Comparison of ENCODE assay signal across 8 mouse cellular contexts in genomic region chr8:112011816-112012242, GRCm38 (mm10). TPM values are rescaled to one million over a fixed set of nuclear protein-coding genes. Genes with fewer than 3 reads are reported as not detected.
DNase-seq lines count a peak whose midpoint lies in the region; ATAC-seq and TF ChIP-seq lines count a peak whose summit lies in the region.

No protein-coding gene starts in this region.

- TF ChIP-seq CTCF in kidney, postnatal 0 days (IDR thresholded peaks at IDR 0.05; ENCODE audit: low read depth) = no peak

- DNase-seq in CD4-positive, CD25-positive, alpha-beta regulatory T cell, adult 2 months (ENCODE audit: low read depth, low spot score) = peak; percentile 56
- peak; percentile 59 for DNase-seq in adrenal gland, adult 2 months
- DNase-seq in embryonic facial prominence, embryonic 10.5 days (ENCODE audit: low spot score) = peak; percentile 54
- peak; percentile 18 for DNase-seq in kidney, postnatal 0 days (ENCODE audit: low spot score)
- peak; percentile 60 for DNase-seq in testis, postnatal 14 days (ENCODE audit: low spot score)

- H3K4me3 ChIP-seq in embryonic facial prominence, embryonic 10.5 days = peak overlapping the region; percentile 94
- peak overlapping the region; percentile 74 to 95 for H3K4me3 ChIP-seq in heart, embryonic 14.5 days (ENCODE audit: control insufficient read depth in 1 of 2, insufficient read depth in 1 of 2, low read depth in 1 of 2, low read length in 2 of 2)
- H3K4me3 ChIP-seq in kidney, postnatal 0 days (replicated peaks; ENCODE audit: low read depth, low read length) = peak overlapping the region; percentile 74
- peak overlapping the region; percentile 83 for H3K4me3 ChIP-seq in lung, embryonic 16.5 days (ENCODE audit: low read length)

- H3K36me3 ChIP-seq in embryonic facial prominence, embryonic 10.5 days (replicated peaks) = peaks cover 42% of the 10 kb centered on the region
- H3K36me3 ChIP-seq in heart, embryonic 14.5 days (ENCODE audit: control insufficient read depth, insufficient read depth, low read length) = peaks cover 22% of the 10 kb centered on the region
- H3K36me3 ChIP-seq in kidney, postnatal 0 days (ENCODE audit: insufficient read depth, low read length) = peaks cover 6% of the 10 kb centered on the region; the same call in 1 of the 2 replicates
- peaks cover 15% of the 10 kb centered on the region for H3K36me3 ChIP-seq in lung, embryonic 16.5 days (ENCODE audit: control insufficient read depth, insufficient read depth, low read length)

- H3K27ac ChIP-seq in embryonic facial prominence, embryonic 10.5 days (replicated peaks) = peak overlapping the region; percentile 87
- peak overlapping the region; percentile 37 to 73 for H3K27ac ChIP-seq in heart, embryonic 14.5 days (replicated peaks in 1 of 2; ENCODE audit: control insufficient read depth in 1 of 2, insufficient read depth in 1 of 2, low read depth in 2 of 2, low read length in 2 of 2)
- peak overlapping the region; percentile 78 for H3K27ac ChIP-seq in kidney, postnatal 0 days
- H3K27ac ChIP-seq in lung, embryonic 16.5 days (ENCODE audit: low read length) = peak overlapping the region; percentile 73

- ATAC-seq in heart, embryonic 14.5 days (ENCODE audit: insufficient number of reproducible peaks, insufficient read depth, low FRiP score, low read depth) = peak; percentile 54
- no peak; the same call in none of the 2 replicates for ATAC-seq in kidney, postnatal 0 days (replicated peaks; ENCODE audit: low FRiP score, low read depth)
- ATAC-seq in lung, embryonic 16.5 days (ENCODE audit: low read depth) = peak; percentile 60
- peak; percentile 15; the same call in 1 of the 2 replicates for ATAC-seq in neutrophil, adult 5-6 weeks (ENCODE audit: extremely low read depth, insufficient number of reproducible peaks, low FRiP score, poor library complexity, severe bottlenecking)

- H3K27me3 ChIP-seq in embryonic facial prominence, embryonic 10.5 days (replicated peaks; ENCODE audit: low read depth, poor library complexity, severe bottlenecking) = no peaks in the 10 kb centered on the region
- no peaks in the 10 kb centered on the region for H3K27me3 ChIP-seq in heart, embryonic 14.5 days (ENCODE audit: control insufficient read depth, insufficient read depth, low read length)
- no peaks in the 10 kb centered on the region for H3K27me3 ChIP-seq in kidney, postnatal 0 days (ENCODE audit: insufficient read depth, low read length)
- no peaks in the 10 kb centered on the region for H3K27me3 ChIP-seq in lung, embryonic 16.5 days (ENCODE audit: control insufficient read depth, insufficient read depth, low read depth, low read length)

- peaks cover 25% of the 10 kb centered on the region for H3K4me1 ChIP-seq in embryonic facial prominence, embryonic 10.5 days
- peaks cover 2 to 17% of the 10 kb centered on the region in 2 experiments; a peak in 3 of 4 replicates for H3K4me1 ChIP-seq in heart, embryonic 14.5 days (ENCODE audit: control insufficient read depth in 2 of 2, insufficient read depth in 2 of 2, low read length in 2 of 2)
- H3K4me1 ChIP-seq in kidney, postnatal 0 days (replicated peaks; ENCODE audit: insufficient read depth, low read length) = peaks cover 17% of the 10 kb centered on the region
- peaks cover 18% of the 10 kb centered on the region for H3K4me1 ChIP-seq in lung, embryonic 16.5 days (replicated peaks; ENCODE audit: control insufficient read depth, insufficient read depth, low read length)

- H3K9ac ChIP-seq in heart, embryonic 14.5 days (ENCODE audit: low read length) = peak overlapping the region; percentile 82
- peak overlapping the region; percentile 83 for H3K9ac ChIP-seq in kidney, postnatal 0 days (ENCODE audit: low read depth, low read length)
- H3K9ac ChIP-seq in lung, embryonic 16.5 days (ENCODE audit: low read length) = peak overlapping the region; percentile 85

- H3K4me2 ChIP-seq in heart, embryonic 14.5 days (ENCODE audit: low read length) = peak overlapping the region; percentile 76
- peak overlapping the region; percentile 98 for H3K4me2 ChIP-seq in kidney, postnatal 0 days (ENCODE audit: low read length)
- H3K4me2 ChIP-seq in lung, embryonic 16.5 days (ENCODE audit: low read depth, low read length) = peak overlapping the region; percentile 71

- H3K9me3 ChIP-seq in embryonic facial prominence, embryonic 10.5 days = no peaks in the 10 kb centered on the region
- no peaks in the 10 kb centered on the region for H3K9me3 ChIP-seq in heart, embryonic 14.5 days (ENCODE audit: control insufficient read depth, low read length)
- no peaks in the 10 kb centered on the region for H3K9me3 ChIP-seq in kidney, postnatal 0 days (replicated peaks; ENCODE audit: low read length)
- H3K9me3 ChIP-seq in lung, embryonic 16.5 days (ENCODE audit: control insufficient read depth, low read length) = no peaks in the 10 kb centered on the region

- WGBS in embryonic facial prominence, embryonic 10.5 days = under 1% methylated on average over 40 of the region's 40 CpGs
- WGBS in heart, embryonic 14.5 days = under 1% methylated on average over 40 of the region's 40 CpGs
- under 1% methylated on average over 40 of the region's 40 CpGs for WGBS in kidney, postnatal 0 days
- WGBS in lung, embryonic 16.5 days = 1% methylated on average over 40 of the region's 40 CpGs

RNA-seq across cellular contexts. Expression of gene Terf2ip, which starts 0.6 kb away (rescaled TPM):
- total RNA-seq in adrenal gland, adult 2 months (2021) = 10 to 100 TPM; 20.1 to 22.7 TPM
- polyA plus RNA-seq in adrenal gland, adult 2 months (2012; rRNA removed) = 15.4 and 16.3 TPM in 2 replicates
- polyA plus RNA-seq in embryonic facial prominence, embryonic 10.5 days (2016; fragmentation: Nextera tagmentation; extraction: Ambion mirVana) = 27.0 and 28.6 TPM in 2 replicates
- polyA plus RNA-seq in heart, embryonic 14.5 days (2014; fragmentation: Nextera tagmentation; extraction: Ambion mirVana) = 18.8 and 19.8 TPM in 2 replicates
- 15.7 and 18.6 TPM in 2 replicates for polyA plus RNA-seq in kidney, postnatal 0 days (2015; fragmentation: Nextera tagmentation; extraction: Ambion mirVana)
- polyA plus RNA-seq in lung, embryonic 16.5 days (2015; fragmentation: Nextera tagmentation; extraction: Ambion mirVana) = 23.1 and 23.3 TPM in 2 replicates
- total RNA-seq in neutrophil, adult 5-6 weeks (2017) = 16.9 and 24.1 TPM in 2 replicates

RNA-seq across cellular contexts. Expression of gene Kars, which starts 0.7 kb away (rescaled TPM):
- 100 to 1,000 TPM; 105 to 115 TPM for total RNA-seq in adrenal gland, adult 2 months (2021)
- 18.1 and 21.3 TPM in 2 replicates for polyA plus RNA-seq in adrenal gland, adult 2 months (2012; rRNA removed)
- polyA plus RNA-seq in embryonic facial prominence, embryonic 10.5 days (2016; fragmentation: Nextera tagmentation; extraction: Ambion mirVana) = 274 and 284 TPM in 2 replicates
- 131 and 142 TPM in 2 replicates for polyA plus RNA-seq in heart, embryonic 14.5 days (2014; fragmentation: Nextera tagmentation; extraction: Ambion mirVana)
- 139 and 153 TPM in 2 replicates for polyA plus RNA-seq in kidney, postnatal 0 days (2015; fragmentation: Nextera tagmentation; extraction: Ambion mirVana)
- 159 and 172 TPM in 2 replicates for polyA plus RNA-seq in lung, embryonic 16.5 days (2015; fragmentation: Nextera tagmentation; extraction: Ambion mirVana)
- total RNA-seq in neutrophil, adult 5-6 weeks (2017) = 48.9 and 54.5 TPM in 2 replicates

RNA-seq across cellular contexts. Expression of gene Gm6793, which starts 3.0 kb away (rescaled TPM):
- total RNA-seq in adrenal gland, adult 2 months (2021) = not detected
- not detected in 2 replicates for polyA plus RNA-seq in adrenal gland, adult 2 months (2012; rRNA removed)
- 0.25 and 0.45 TPM in 2 replicates for polyA plus RNA-seq in embryonic facial prominence, embryonic 10.5 days (2016; fragmentation: Nextera tagmentation; extraction: Ambion mirVana)
- 0.50 and 0.59 TPM in 2 replicates for polyA plus RNA-seq in heart, embryonic 14.5 days (2014; fragmentation: Nextera tagmentation; extraction: Ambion mirVana)
- 0.29 and 0.43 TPM in 2 replicates for polyA plus RNA-seq in kidney, postnatal 0 days (2015; fragmentation: Nextera tagmentation; extraction: Ambion mirVana)
- polyA plus RNA-seq in lung, embryonic 16.5 days (2015; fragmentation: Nextera tagmentation; extraction: Ambion mirVana) = 0.58 and 0.60 TPM in 2 replicates
- 0.35 TPM in 1 of 2 replicates, not detected in the other for total RNA-seq in neutrophil, adult 5-6 weeks (2017)

RNA-seq across cellular contexts. Expression of gene Adat1, which starts 19.7 kb away (rescaled TPM):
- total RNA-seq in adrenal gland, adult 2 months (2021) = 1 to 10 TPM; 3.3 to 3.5 TPM
- polyA plus RNA-seq in adrenal gland, adult 2 months (2012; rRNA removed) = 1.6 and 1.9 TPM in 2 replicates
- polyA plus RNA-seq in embryonic facial prominence, embryonic 10.5 days (2016; fragmentation: Nextera tagmentation; extraction: Ambion mirVana) = 15.7 and 17.1 TPM in 2 replicates
- polyA plus RNA-seq in heart, embryonic 14.5 days (2014; fragmentation: Nextera tagmentation; extraction: Ambion mirVana) = 5.2 and 5.6 TPM in 2 replicates
- 5.3 and 6.1 TPM in 2 replicates for polyA plus RNA-seq in kidney, postnatal 0 days (2015; fragmentation: Nextera tagmentation; extraction: Ambion mirVana)
- polyA plus RNA-seq in lung, embryonic 16.5 days (2015; fragmentation: Nextera tagmentation; extraction: Ambion mirVana) = 7.5 and 8.8 TPM in 2 replicates
- 4.9 and 8.3 TPM in 2 replicates for total RNA-seq in neutrophil, adult 5-6 weeks (2017)
